Mouse (Mus musculus) lung, adult 18-20 months (tissue): ENCODE measurements around the gene Tead3.
A peak's percentile ranks its signal among the peaks of the same experiment; 100 is the strongest.
"Not testable (repeated sequence)": the region's sequence is repeated elsewhere in the genome, so short reads cannot be mapped to it uniquely, and the experiment has no call there.

Source experiments
- DNase-seq, 2 experiments: peaks; one replicate each; pipeline ENCODE4 v3.0.0; 2022; ENCODE audit warnings: mixed read lengths in 2 of 2

Gene Tead3

GRCm38 (mm10) chr17:28329503-28330231, 20.9 kb downstream of the Tead3 start:
- no peak for DNase-seq

GRCm38 (mm10) chr17:28328946-28329345, 21.7 kb downstream of the Tead3 start:
- peak in 1 of 2 experiments; percentile 51 for DNase-seq

GRCm38 (mm10) chr17:28328366-28328928, 22.2 kb downstream of the Tead3 start, which contains the start of gene Rpl10a:
Rpl10a (plus strand) TSS chr17:28328471.
- DNase-seq, result peak; percentile 96 to 97

- no peak for DNase-seq
These were observed 22.8 kb downstream of the Tead3 start for GRCm38 (mm10) chr17:28327673-28328325.

- no peak for DNase-seq
These were observed 23.7 kb downstream of the Tead3 start for GRCm38 (mm10) chr17:28326951-28327350.

- DNase-seq, result no peak
These were observed 24.9 kb downstream of the Tead3 start for GRCm38 (mm10) chr17:28325751-28326150.

GRCm38 (mm10) chr17:28324416-28324815, 26.2 kb downstream of the Tead3 start:
- DNase-seq, result not testable (repeated sequence)

GRCm38 (mm10) chr17:28323786-28324185, 26.8 kb downstream of the Tead3 start:
- no peak for DNase-seq

- no peak for DNase-seq
These were observed 28.9 kb downstream of the Tead3 start for GRCm38 (mm10) chr17:28321700-28322099.

GRCm38 (mm10) chr17:28317725-28318124, 32.9 kb downstream of the Tead3 start:
- DNase-seq, result no peak

- no peak for DNase-seq
These were observed 33.5 kb downstream of the Tead3 start for GRCm38 (mm10) chr17:28317091-28317490.

- DNase-seq, result no peak
These were observed 34.1 kb downstream of the Tead3 start for GRCm38 (mm10) chr17:28316476-28316875.

GRCm38 (mm10) chr17:28315611-28316160, 34.9 kb downstream of the Tead3 start:
- DNase-seq, result no peak

- DNase-seq, result no peak
These were observed 36.8 kb downstream of the Tead3 start for GRCm38 (mm10) chr17:28313880-28314225.

- peak; percentile 97 to 98 for DNase-seq
These were observed 37.3 kb downstream of the Tead3 start, which contains the start of gene Fance for GRCm38 (mm10) chr17:28313212-28313879. Fance (plus strand) TSS chr17:28313519.

GRCm38 (mm10) chr17:28312232-28313211, 38.1 kb downstream of the Tead3 start:
- peak in 1 of 2 experiments; percentile 37 for DNase-seq

- DNase-seq, result no peak
These were observed 39.1 kb downstream of the Tead3 start for GRCm38 (mm10) chr17:28311366-28312132.

GRCm38 (mm10) chr17:28310831-28311230, 39.8 kb downstream of the Tead3 start:
- DNase-seq, result no peak

- DNase-seq, result peak; percentile 86 to 90
These were observed 42.1 kb downstream of the Tead3 start for GRCm38 (mm10) chr17:28308297-28309195.

- DNase-seq, result no peak
These were observed 45.4 kb downstream of the Tead3 start for GRCm38 (mm10) chr17:28305172-28305571.
